Mouse (Mus musculus): ENCODE measurements around the gene Ncoa1. TPM values are rescaled to one million over a fixed set of nuclear protein-coding genes. Genes with fewer than 3 reads are reported as not detected.
A peak's percentile ranks its signal among the peaks of the same experiment; 100 is the strongest.

Gene Ncoa1
- polyA plus RNA-seq, 1 experiment, result 21.9 TPM

- H3K27me3 ChIP-seq (ENCODE audit: control insufficient read depth, insufficient read depth, low read length, poor library complexity, severe bottlenecking), result no peaks in the 10 kb centered on the region
- H3K27ac ChIP-seq (ENCODE audit: insufficient read depth, low read length), result peak overlapping the region; percentile 23; the same call in 1 of the 2 replicates
- no peaks in the 10 kb centered on the region for H3K4me1 ChIP-seq (ENCODE audit: control insufficient read depth, insufficient read depth, low read length)
- TF ChIP-seq POLR2A (IDR thresholded peaks at IDR 0.05; ENCODE audit: insufficient read depth, low read length), result no peak
- no peak for TF ChIP-seq CTCF (IDR thresholded peaks at IDR 0.05; ENCODE audit: low read depth, low read length)
- TF ChIP-seq EP300 (IDR thresholded peaks at IDR 0.05; ENCODE audit: insufficient read depth, low read depth, low read length), result no peak
- H3K9ac ChIP-seq (ENCODE audit: low read depth, poor library complexity, severe bottlenecking), result no peak overlapping the region
- H3K36me3 ChIP-seq (ENCODE audit: control insufficient read depth, insufficient read depth, low read length, poor library complexity, severe bottlenecking), result no peaks in the 10 kb centered on the region
- no peaks in the 10 kb centered on the region for H3K9me3 ChIP-seq (replicated peaks; ENCODE audit: control insufficient read depth, insufficient read depth, low read length, poor library complexity, severe bottlenecking)
- no peak overlapping the region for H3K4me3 ChIP-seq (ENCODE audit: low read depth, low read length)
Observed at GRCm38 (mm10) chr12:4355019-4355730, 121.8 kb downstream of the Ncoa1 start.

DNA sequence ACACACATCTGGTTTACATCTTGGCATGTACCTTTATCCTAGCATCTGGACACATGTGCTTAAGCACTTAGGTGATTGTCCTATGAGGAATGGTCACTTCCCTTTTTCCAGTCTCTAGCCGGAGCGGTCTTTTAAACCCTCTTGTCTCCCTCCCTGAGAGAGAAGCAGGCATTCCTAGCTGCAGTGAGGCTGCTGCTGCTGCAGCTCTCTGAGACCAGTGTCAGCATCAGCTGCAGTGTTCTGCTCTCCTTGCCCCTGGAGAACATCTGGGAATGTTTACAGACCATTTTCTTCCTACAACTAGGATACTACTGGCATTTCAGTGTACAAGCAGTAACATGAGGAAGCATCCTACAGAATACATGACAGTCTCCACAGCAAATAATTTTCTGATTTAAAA, 133.8 kb downstream of the Ncoa1 start:
- H3K27ac ChIP-seq (ENCODE audit: insufficient read depth, low read length), result no peak overlapping the region
- H3K9me3 ChIP-seq (replicated peaks; ENCODE audit: control insufficient read depth, insufficient read depth, low read length, poor library complexity, severe bottlenecking), result no peaks in the 10 kb centered on the region
- H3K9ac ChIP-seq (ENCODE audit: low read depth, poor library complexity, severe bottlenecking), result no peak overlapping the region
- H3K27me3 ChIP-seq (ENCODE audit: control insufficient read depth, insufficient read depth, low read length, poor library complexity, severe bottlenecking), result no peaks in the 10 kb centered on the region
- H3K36me3 ChIP-seq (ENCODE audit: control insufficient read depth, insufficient read depth, low read length, poor library complexity, severe bottlenecking), result no peaks in the 10 kb centered on the region
- no peak overlapping the region for H3K4me3 ChIP-seq (ENCODE audit: low read depth, low read length)
- TF ChIP-seq POLR2A (IDR thresholded peaks at IDR 0.05; ENCODE audit: insufficient read depth, low read length), result no peak
- TF ChIP-seq EP300 (IDR thresholded peaks at IDR 0.05; ENCODE audit: insufficient read depth, low read depth, low read length), result no peak
- no peak for TF ChIP-seq CTCF (IDR thresholded peaks at IDR 0.05; ENCODE audit: low read depth, low read length)
- H3K4me1 ChIP-seq (ENCODE audit: control insufficient read depth, insufficient read depth, low read length), result no peaks in the 10 kb centered on the region

DNA sequence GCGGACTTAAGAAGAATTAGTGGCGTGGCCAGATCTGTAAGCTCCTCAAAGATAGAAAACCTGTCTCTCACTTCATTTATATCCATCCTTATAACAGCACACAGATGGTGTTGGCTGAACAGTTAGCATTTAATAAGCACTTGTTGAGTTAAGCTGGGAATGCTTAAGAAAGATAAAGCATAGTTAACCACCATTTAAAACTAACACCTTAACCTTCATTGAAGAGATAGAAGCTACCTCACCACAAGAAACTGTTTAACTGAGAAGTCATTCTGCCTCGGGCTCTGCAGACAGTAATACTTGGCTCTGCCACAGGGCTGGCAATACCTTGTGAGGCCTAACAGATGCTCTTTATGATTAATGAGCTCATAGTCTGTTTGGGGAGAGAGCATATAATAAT, 134.9 kb downstream of the Ncoa1 start:
- H3K9me3 ChIP-seq (replicated peaks; ENCODE audit: control insufficient read depth, insufficient read depth, low read length, poor library complexity, severe bottlenecking), result no peaks in the 10 kb centered on the region
- no peaks in the 10 kb centered on the region for H3K4me1 ChIP-seq (ENCODE audit: control insufficient read depth, insufficient read depth, low read length)
- no peak overlapping the region for H3K4me3 ChIP-seq (ENCODE audit: low read depth, low read length)
- TF ChIP-seq EP300 (IDR thresholded peaks at IDR 0.05; ENCODE audit: insufficient read depth, low read depth, low read length), result no peak
- TF ChIP-seq CTCF (IDR thresholded peaks at IDR 0.05; ENCODE audit: low read depth, low read length), result no peak
- TF ChIP-seq POLR2A (IDR thresholded peaks at IDR 0.05; ENCODE audit: insufficient read depth, low read length), result no peak
- no peak overlapping the region for H3K27ac ChIP-seq (ENCODE audit: insufficient read depth, low read length)
- H3K9ac ChIP-seq (ENCODE audit: low read depth, poor library complexity, severe bottlenecking), result no peak overlapping the region
- H3K36me3 ChIP-seq (ENCODE audit: control insufficient read depth, insufficient read depth, low read length, poor library complexity, severe bottlenecking), result no peaks in the 10 kb centered on the region
- H3K27me3 ChIP-seq (ENCODE audit: control insufficient read depth, insufficient read depth, low read length, poor library complexity, severe bottlenecking), result no peaks in the 10 kb centered on the region

- no peaks in the 10 kb centered on the region for H3K36me3 ChIP-seq (ENCODE audit: control insufficient read depth, insufficient read depth, low read length, poor library complexity, severe bottlenecking)
- no peaks in the 10 kb centered on the region for H3K27me3 ChIP-seq (ENCODE audit: control insufficient read depth, insufficient read depth, low read length, poor library complexity, severe bottlenecking)
- no peak overlapping the region for H3K4me3 ChIP-seq (ENCODE audit: low read depth, low read length)
- no peaks in the 10 kb centered on the region for H3K9me3 ChIP-seq (replicated peaks; ENCODE audit: control insufficient read depth, insufficient read depth, low read length, poor library complexity, severe bottlenecking)
- no peak for TF ChIP-seq POLR2A (IDR thresholded peaks at IDR 0.05; ENCODE audit: insufficient read depth, low read length)
- TF ChIP-seq CTCF (IDR thresholded peaks at IDR 0.05; ENCODE audit: low read depth, low read length), result no peak
- TF ChIP-seq EP300 (IDR thresholded peaks at IDR 0.05; ENCODE audit: insufficient read depth, low read depth, low read length), result no peak
- no peak overlapping the region for H3K27ac ChIP-seq (ENCODE audit: insufficient read depth, low read length)
- H3K4me1 ChIP-seq (ENCODE audit: control insufficient read depth, insufficient read depth, low read length), result no peaks in the 10 kb centered on the region
- H3K9ac ChIP-seq (ENCODE audit: low read depth, poor library complexity, severe bottlenecking), result no peak overlapping the region
Observed at GRCm38 (mm10) chr12:4340325-4340924, 136.6 kb downstream of the Ncoa1 start.

- no peak overlapping the region for H3K4me3 ChIP-seq (ENCODE audit: low read depth, low read length)
- H3K36me3 ChIP-seq (ENCODE audit: control insufficient read depth, insufficient read depth, low read length, poor library complexity, severe bottlenecking), result no peaks in the 10 kb centered on the region
- H3K9ac ChIP-seq (ENCODE audit: low read depth, poor library complexity, severe bottlenecking), result no peak overlapping the region
- TF ChIP-seq CTCF (IDR thresholded peaks at IDR 0.05; ENCODE audit: low read depth, low read length) (no peak), EP300 (IDR thresholded peaks at IDR 0.05; ENCODE audit: insufficient read depth, low read depth, low read length) (no peak), POLR2A (IDR thresholded peaks at IDR 0.05; ENCODE audit: insufficient read depth, low read length) (no peak)
- H3K9me3 ChIP-seq (replicated peaks; ENCODE audit: control insufficient read depth, insufficient read depth, low read length, poor library complexity, severe bottlenecking), result no peaks in the 10 kb centered on the region
- H3K27me3 ChIP-seq (ENCODE audit: control insufficient read depth, insufficient read depth, low read length, poor library complexity, severe bottlenecking), result no peaks in the 10 kb centered on the region
- H3K4me1 ChIP-seq (ENCODE audit: control insufficient read depth, insufficient read depth, low read length), result no peaks in the 10 kb centered on the region
- H3K27ac ChIP-seq (ENCODE audit: insufficient read depth, low read length), result no peak overlapping the region
Observed at GRCm38 (mm10) chr12:4323604-4324003, 153.4 kb downstream of the Ncoa1 start.

DNA sequence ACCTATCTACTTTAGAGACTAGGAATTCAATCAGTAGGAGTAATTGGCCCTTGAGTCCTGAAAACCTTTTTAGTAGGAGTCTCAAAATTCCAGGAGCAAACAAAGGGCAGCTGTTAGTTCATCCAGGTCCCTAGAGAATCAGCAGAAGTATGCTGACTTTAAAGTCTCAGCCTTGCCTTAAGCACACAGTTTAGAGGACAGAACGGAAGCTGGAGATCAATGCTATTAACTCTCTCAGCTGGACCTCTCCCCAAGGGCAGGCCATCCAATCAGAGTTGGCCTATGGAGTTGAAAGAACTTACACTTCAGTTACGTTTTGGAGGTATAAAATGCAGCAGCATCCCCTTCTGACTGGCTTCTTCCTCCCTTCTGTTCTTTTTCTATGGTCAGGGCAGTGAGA, 154.8 kb downstream of the Ncoa1 start:
- Histone ChIP-seq H3K4me3 (ENCODE audit: low read depth, low read length) (no peak overlapping the region), H3K27me3 (ENCODE audit: control insufficient read depth, insufficient read depth, low read length, poor library complexity, severe bottlenecking) (no peaks in the 10 kb centered on the region), H3K9me3 (replicated peaks; ENCODE audit: control insufficient read depth, insufficient read depth, low read length, poor library complexity, severe bottlenecking) (no peaks in the 10 kb centered on the region), H3K36me3 (ENCODE audit: control insufficient read depth, insufficient read depth, low read length, poor library complexity, severe bottlenecking) (no peaks in the 10 kb centered on the region), H3K9ac (ENCODE audit: low read depth, poor library complexity, severe bottlenecking) (no peak overlapping the region), H3K4me1 (ENCODE audit: control insufficient read depth, insufficient read depth, low read length) (no peaks in the 10 kb centered on the region), H3K27ac (ENCODE audit: insufficient read depth, low read length) (no peak overlapping the region)
- no peak for TF ChIP-seq POLR2A (IDR thresholded peaks at IDR 0.05; ENCODE audit: insufficient read depth, low read length)
- no peak for TF ChIP-seq CTCF (IDR thresholded peaks at IDR 0.05; ENCODE audit: low read depth, low read length)
- no peak for TF ChIP-seq EP300 (IDR thresholded peaks at IDR 0.05; ENCODE audit: insufficient read depth, low read depth, low read length)
